Mouse (Mus musculus): Measurements from ENCODE around the gene Cnbd2. TPM values are rescaled to one million over a fixed set of nuclear protein-coding genes. Genes with fewer than 3 reads are reported as not detected.

The Cnbd2 gene
- polyA plus RNA-seq (2014; fragmentation: Nextera tagmentation; extraction: Ambion mirVana), result 2.6 and 2.9 TPM in 2 replicates

DNA sequence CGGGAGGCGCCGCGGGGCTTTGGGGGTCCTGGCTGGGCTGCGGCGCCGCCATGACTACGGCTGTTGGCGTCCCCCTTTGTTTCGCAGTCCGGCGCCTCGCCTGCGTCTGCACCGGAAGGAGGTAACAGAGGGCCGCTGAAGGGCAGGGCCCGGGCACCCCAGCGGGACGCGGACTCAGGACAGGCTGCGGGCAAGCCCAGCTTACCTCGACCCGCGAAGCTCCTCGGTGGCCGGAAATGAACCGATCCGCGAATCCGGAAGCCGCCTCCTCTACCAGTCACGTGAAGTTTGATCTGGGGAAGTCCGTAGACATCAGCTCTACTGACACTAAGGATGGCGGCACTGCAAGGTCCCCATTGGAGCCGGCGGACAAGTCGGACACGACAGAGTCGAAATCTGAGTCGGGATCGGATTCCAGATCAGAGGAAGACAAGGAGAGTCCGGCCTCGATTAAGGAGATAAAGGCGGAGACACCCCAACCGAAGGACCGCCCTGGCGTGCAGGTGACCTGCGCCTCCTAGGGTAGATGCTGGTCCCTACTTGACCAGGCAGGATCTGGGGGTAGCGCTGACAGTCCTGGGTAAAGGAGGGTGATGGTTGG, at the start of gene Cnbd2, which contains the start of gene Scand1:
Gene Cnbd2 (plus strand): TSS at position 3 of the 601 bp plus-strand sequence.
Gene Scand1 (minus strand): TSS at position 408 of the 601 bp plus-strand sequence.
- H3K27ac ChIP-seq (ENCODE audit: low read depth, low read length), result peak within 1 kb of the TSS; percentile 98
- no peaks in the 10 kb centered on the region for H3K9me3 ChIP-seq (ENCODE audit: control insufficient read depth, low read length)
- peak within 1 kb of the TSS; percentile 96 for H3K4me3 ChIP-seq (ENCODE audit: low read depth, low read length)
- H3K36me3 ChIP-seq (ENCODE audit: control insufficient read depth, insufficient read depth, low read length), result peaks cover 2% of the 10 kb centered on the region; the same call in 1 of the 2 replicates
- H3K4me1 ChIP-seq (replicated peaks; ENCODE audit: control insufficient read depth, insufficient read depth, low read length), result peaks cover 4% of the 10 kb centered on the region; the same call in 1 of the 2 replicates
- H3K9ac ChIP-seq (ENCODE audit: low read depth, low read length), result peak within 1 kb of the TSS; percentile 98
- H3K27me3 ChIP-seq (replicated peaks; ENCODE audit: control insufficient read depth, insufficient read depth, low read length), result no peaks in the 10 kb centered on the region
- peak within 1 kb of the TSS; percentile 84 for H3K4me2 ChIP-seq
- ATAC-seq (replicated peaks; ENCODE audit: low FRiP score), result peak; percentile 90
- DNase-seq (ENCODE audit: low spot score), result peak; percentile 86
- under 1% methylated on average over 49 of the region's 49 CpGs for WGBS

DNA sequence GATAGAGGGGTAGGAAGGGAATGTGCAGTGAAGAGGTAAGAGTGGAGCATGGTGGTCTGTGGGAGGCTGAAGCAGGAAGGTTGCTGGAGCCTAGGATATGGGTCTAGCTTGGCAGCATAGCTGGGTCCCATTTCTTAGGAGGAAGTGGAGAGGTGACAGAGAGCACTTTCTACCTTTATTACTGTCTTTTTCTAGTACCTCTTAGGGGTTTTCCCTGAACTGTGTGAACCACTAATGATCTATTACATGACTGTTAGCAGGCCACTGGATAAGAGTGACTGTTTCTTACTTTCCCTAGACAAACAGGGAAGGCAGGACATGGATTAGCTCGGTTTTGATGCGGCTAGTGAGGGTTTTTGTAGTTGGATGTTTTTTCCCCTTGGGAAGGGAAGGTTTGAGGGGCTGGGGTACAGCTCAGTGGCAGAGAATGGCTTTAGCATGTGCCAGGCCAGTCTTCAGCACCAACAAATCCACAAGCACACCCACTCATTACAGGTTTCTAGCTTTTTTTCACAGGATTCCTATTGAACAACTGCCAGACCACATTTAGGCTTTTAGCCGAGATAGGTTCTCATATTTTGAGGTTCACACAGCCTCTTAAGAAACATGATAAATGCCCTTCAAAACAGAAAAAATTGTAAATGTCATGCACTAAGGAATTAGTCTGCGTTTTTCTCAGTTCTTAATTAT, 48.8 kb upstream of the Cnbd2 start:
- Histone ChIP-seq H3K9me3 (ENCODE audit: control insufficient read depth, low read length) (no peaks in the 10 kb centered on the region), H3K4me3 (ENCODE audit: low read depth, low read length) (no peak overlapping the region), H3K27me3 (replicated peaks; ENCODE audit: control insufficient read depth, insufficient read depth, low read length) (no peaks in the 10 kb centered on the region), H3K27ac (ENCODE audit: low read depth, low read length) (no peak overlapping the region), H3K4me1 (replicated peaks; ENCODE audit: control insufficient read depth, insufficient read depth, low read length) (no peaks in the 10 kb centered on the region), H3K4me2 (no peak overlapping the region), H3K36me3 (ENCODE audit: control insufficient read depth, insufficient read depth, low read length) (peaks cover 4% of the 10 kb centered on the region), H3K9ac (ENCODE audit: low read depth, low read length) (no peak overlapping the region)
- WGBS, result 88% methylated on average over 4 of the region's 4 CpGs
- DNase-seq (ENCODE audit: low spot score) (no peak), ATAC-seq (replicated peaks; ENCODE audit: low FRiP score) (no peak)

DNA sequence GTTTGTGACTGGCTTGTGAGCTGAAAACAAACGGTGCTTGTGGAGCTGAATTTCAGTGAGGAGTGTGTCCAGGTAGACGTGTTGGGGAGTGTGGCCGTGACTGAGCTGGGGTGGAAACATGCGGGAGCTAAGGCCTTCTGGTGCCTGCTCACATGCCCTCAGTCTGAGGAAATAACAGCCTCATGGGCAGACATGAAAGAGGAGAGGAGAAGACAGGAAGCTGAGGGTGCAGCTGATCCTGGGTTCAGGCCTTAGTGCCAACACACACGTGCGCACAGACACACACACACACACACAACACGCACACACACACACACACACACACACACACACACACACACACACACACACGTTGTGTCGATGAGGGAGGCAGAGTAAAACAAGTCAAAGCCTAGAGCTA, 44.5 kb upstream of the Cnbd2 start:
- H3K27ac ChIP-seq (ENCODE audit: low read depth, low read length), result no peak overlapping the region
- WGBS, result 95% methylated on average over 9 of the region's 9 CpGs
- no peak overlapping the region for H3K4me3 ChIP-seq (ENCODE audit: low read depth, low read length)
- no peak for ATAC-seq (replicated peaks; ENCODE audit: low FRiP score)
- DNase-seq (ENCODE audit: low spot score), result no peak
- H3K4me1 ChIP-seq (replicated peaks; ENCODE audit: control insufficient read depth, insufficient read depth, low read length), result no peaks in the 10 kb centered on the region
- H3K4me2 ChIP-seq, result no peak overlapping the region
- no peaks in the 10 kb centered on the region for H3K27me3 ChIP-seq (replicated peaks; ENCODE audit: control insufficient read depth, insufficient read depth, low read length)
- H3K36me3 ChIP-seq (ENCODE audit: control insufficient read depth, insufficient read depth, low read length), result peaks cover 4% of the 10 kb centered on the region
- H3K9ac ChIP-seq (ENCODE audit: low read depth, low read length), result no peak overlapping the region
- H3K9me3 ChIP-seq (ENCODE audit: control insufficient read depth, low read length), result no peaks in the 10 kb centered on the region

DNA sequence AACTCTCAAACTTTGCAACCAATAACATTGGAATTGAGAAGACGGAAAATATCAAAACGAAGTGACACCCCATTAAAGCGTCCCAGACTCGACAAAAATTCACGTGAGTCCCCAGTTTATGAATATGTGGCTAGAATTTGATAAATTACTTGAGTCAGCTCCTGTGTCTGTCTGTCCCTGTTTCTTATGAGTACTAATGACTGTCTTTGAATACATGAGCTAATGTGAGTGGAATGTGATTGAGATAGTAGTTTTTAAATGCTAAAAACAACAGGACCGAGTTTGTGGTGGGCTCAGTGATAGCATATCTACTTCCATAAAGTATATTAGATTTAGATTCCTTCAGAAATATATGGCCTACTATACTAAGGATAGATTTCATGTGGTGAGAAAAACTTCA, 39.5 kb upstream of the Cnbd2 start:
- Histone ChIP-seq H3K9me3 (ENCODE audit: control insufficient read depth, low read length) (no peaks in the 10 kb centered on the region), H3K27me3 (replicated peaks; ENCODE audit: control insufficient read depth, insufficient read depth, low read length) (no peaks in the 10 kb centered on the region), H3K9ac (ENCODE audit: low read depth, low read length) (no peak overlapping the region), H3K4me3 (ENCODE audit: low read depth, low read length) (no peak overlapping the region), H3K27ac (ENCODE audit: low read depth, low read length) (no peak overlapping the region), H3K4me1 (replicated peaks; ENCODE audit: control insufficient read depth, insufficient read depth, low read length) (no peaks in the 10 kb centered on the region), H3K4me2 (no peak overlapping the region), H3K36me3 (ENCODE audit: control insufficient read depth, insufficient read depth, low read length) (peaks cover 7% of the 10 kb centered on the region; the same call in 1 of the 2 replicates)
- WGBS, result 90% methylated on average over 6 of the region's 6 CpGs
- DNase-seq (ENCODE audit: low spot score) (no peak), ATAC-seq (replicated peaks; ENCODE audit: low FRiP score) (no peak)

DNA sequence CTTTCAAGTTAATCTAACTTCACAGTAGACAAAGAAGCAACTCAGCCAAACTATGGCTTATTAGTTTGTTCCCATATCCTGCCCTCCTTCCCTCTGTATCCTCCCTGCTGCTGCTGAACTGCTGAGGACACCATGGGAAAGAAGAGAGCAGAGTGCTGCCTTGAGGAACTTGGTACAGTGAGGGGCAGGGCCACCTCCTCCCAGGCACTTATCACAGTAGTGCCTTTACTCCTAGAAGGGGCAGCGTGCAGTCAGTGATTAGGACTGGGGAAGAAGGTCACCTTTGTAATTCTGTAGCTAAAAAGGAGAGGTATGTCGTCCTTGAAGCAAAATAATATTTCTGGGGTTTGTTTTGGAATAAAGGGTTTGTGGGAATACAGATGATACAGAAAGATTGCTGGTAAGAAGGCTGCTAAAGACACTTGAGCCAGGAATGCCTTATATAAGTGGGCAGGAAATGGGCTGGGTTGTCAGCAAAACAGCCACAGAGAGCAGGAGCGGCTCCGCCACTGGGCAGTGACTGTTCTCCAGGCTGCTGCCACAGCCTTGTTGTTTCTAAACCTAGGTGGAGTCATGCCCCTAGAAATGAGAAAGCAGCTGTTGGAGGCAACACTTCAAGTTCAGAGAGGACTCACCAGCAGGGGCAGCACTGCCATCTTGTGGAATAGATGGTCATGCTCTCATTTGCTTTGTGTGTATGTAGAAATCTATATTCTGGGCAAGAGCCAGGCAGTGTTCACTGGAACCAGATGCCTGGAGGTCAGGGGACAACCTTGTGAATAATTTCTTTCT, 33.7 kb upstream of the Cnbd2 start:
- peak; percentile 54 for ATAC-seq (replicated peaks; ENCODE audit: low FRiP score)
- Histone ChIP-seq H3K27ac (ENCODE audit: low read depth, low read length) (no peak overlapping the region; the same call in 1 of the 2 replicates), H3K36me3 (ENCODE audit: control insufficient read depth, insufficient read depth, low read length) (peaks cover 12% of the 10 kb centered on the region), H3K27me3 (replicated peaks; ENCODE audit: control insufficient read depth, insufficient read depth, low read length) (no peaks in the 10 kb centered on the region), H3K4me2 (0 out of 2 replicates have a peak overlapping the region, but pooled peaks have one; percentile 10), H3K4me1 (replicated peaks; ENCODE audit: control insufficient read depth, insufficient read depth, low read length) (peaks cover 8% of the 10 kb centered on the region), H3K9ac (ENCODE audit: low read depth, low read length) (no peak overlapping the region; the same call in 1 of the 2 replicates), H3K4me3 (ENCODE audit: low read depth, low read length) (no peak overlapping the region), H3K9me3 (ENCODE audit: control insufficient read depth, low read length) (no peaks in the 10 kb centered on the region)
- DNase-seq (ENCODE audit: low spot score), result peak; percentile 55
- 53% methylated on average over 4 of the region's 4 CpGs for WGBS

DNA sequence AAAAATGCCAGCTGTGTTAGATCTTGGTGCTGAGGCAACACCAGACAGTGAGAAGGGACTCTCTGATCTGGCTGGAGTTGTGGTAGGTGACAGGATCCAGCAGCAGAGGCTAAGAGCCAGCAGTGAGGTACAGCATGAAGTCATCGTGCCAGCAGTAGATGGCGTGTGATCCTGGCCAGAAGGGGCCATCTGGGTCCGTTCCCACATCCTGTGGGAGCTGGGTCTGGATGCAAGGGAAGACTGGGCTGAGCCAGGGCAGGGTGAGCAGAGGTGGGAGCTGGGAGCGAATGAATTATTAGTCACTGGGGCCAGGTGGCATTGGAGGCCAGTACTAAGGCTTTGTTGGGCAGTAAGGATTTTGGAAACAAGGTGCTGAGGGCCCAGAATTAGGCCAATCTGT, 30.9 kb upstream of the Cnbd2 start:
- Histone ChIP-seq H3K4me1 (replicated peaks; ENCODE audit: control insufficient read depth, insufficient read depth, low read length) (peaks cover 8% of the 10 kb centered on the region), H3K27ac (ENCODE audit: low read depth, low read length) (no peak overlapping the region), H3K4me2 (no peak overlapping the region), H3K27me3 (replicated peaks; ENCODE audit: control insufficient read depth, insufficient read depth, low read length) (no peaks in the 10 kb centered on the region), H3K9me3 (ENCODE audit: control insufficient read depth, low read length) (no peaks in the 10 kb centered on the region), H3K9ac (ENCODE audit: low read depth, low read length) (no peak overlapping the region), H3K4me3 (ENCODE audit: low read depth, low read length) (no peak overlapping the region), H3K36me3 (ENCODE audit: control insufficient read depth, insufficient read depth, low read length) (peaks cover 6% of the 10 kb centered on the region; the same call in 1 of the 2 replicates)
- WGBS, result 78% methylated on average over 4 of the region's 4 CpGs
- ATAC-seq (replicated peaks; ENCODE audit: low FRiP score) (no peak), DNase-seq (ENCODE audit: low spot score) (no peak)

DNA sequence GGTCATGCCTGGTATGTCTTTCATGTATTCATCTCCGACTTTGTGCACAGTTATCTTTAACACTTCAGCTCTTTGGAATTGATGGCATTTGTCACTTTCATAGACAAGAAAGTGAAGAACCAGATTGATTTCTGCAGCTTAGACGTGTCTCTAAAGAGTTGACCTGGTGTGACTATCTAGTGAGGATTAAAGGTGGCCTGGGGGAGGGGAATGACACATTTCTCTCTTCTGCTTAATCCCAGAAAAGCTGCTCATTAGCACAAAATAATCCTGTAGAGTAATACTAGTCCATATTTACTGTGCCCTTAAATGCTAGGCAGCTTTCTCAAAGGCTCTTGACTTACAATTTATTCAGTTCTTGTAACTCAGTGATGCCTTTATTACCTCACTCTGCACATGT, 26.9 kb upstream of the Cnbd2 start:
- ATAC-seq (replicated peaks; ENCODE audit: low FRiP score), result no peak
- peaks cover 13% of the 10 kb centered on the region for H3K36me3 ChIP-seq (ENCODE audit: control insufficient read depth, insufficient read depth, low read length)

DNA sequence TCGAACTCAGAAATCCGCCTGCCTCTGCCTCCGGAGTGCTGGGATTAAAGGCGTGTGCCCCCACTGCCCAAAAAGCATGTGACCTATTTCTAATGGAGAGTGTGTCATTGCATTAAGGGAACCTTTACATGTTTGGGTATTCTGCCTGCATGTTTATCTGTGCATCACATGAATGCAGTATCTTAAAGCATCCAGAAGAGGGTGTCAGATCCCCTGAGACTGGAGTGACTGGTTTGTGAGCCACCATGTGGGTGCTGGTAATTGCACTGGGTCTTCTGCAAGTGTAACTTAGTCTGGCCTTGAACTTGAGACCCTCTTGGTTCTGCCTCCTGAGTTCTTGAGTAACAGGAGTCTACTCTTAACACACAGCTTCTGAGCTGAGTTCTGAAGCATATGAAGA, 25.4 kb upstream of the Cnbd2 start:
- DNase-seq (ENCODE audit: low spot score), result no peak
- H3K27ac ChIP-seq (ENCODE audit: low read depth, low read length), result no peak overlapping the region
- no peak overlapping the region for H3K4me3 ChIP-seq (ENCODE audit: low read depth, low read length)
- H3K4me1 ChIP-seq (replicated peaks; ENCODE audit: control insufficient read depth, insufficient read depth, low read length), result no peaks in the 10 kb centered on the region
- no peak overlapping the region for H3K9ac ChIP-seq (ENCODE audit: low read depth, low read length)
- 86% methylated on average over 4 of the region's 4 CpGs for WGBS
- ATAC-seq (replicated peaks; ENCODE audit: low FRiP score), result no peak
- H3K9me3 ChIP-seq (ENCODE audit: control insufficient read depth, low read length), result no peaks in the 10 kb centered on the region
- H3K27me3 ChIP-seq (replicated peaks; ENCODE audit: control insufficient read depth, insufficient read depth, low read length), result no peaks in the 10 kb centered on the region
- H3K36me3 ChIP-seq (ENCODE audit: control insufficient read depth, insufficient read depth, low read length), result peaks cover 11% of the 10 kb centered on the region
- no peak overlapping the region for H3K4me2 ChIP-seq

More for the DNA sequence above, 26.9 kb upstream of the Cnbd2 start:
- Histone ChIP-seq H3K4me3 (ENCODE audit: low read depth, low read length) (no peak overlapping the region), H3K27me3 (replicated peaks; ENCODE audit: control insufficient read depth, insufficient read depth, low read length) (no peaks in the 10 kb centered on the region), H3K4me2 (no peak overlapping the region), H3K4me1 (replicated peaks; ENCODE audit: control insufficient read depth, insufficient read depth, low read length) (no peaks in the 10 kb centered on the region), H3K27ac (ENCODE audit: low read depth, low read length) (no peak overlapping the region), H3K9ac (ENCODE audit: low read depth, low read length) (no peak overlapping the region), H3K9me3 (ENCODE audit: control insufficient read depth, low read length) (no peaks in the 10 kb centered on the region)
- DNase-seq (ENCODE audit: low spot score), result no peak
- 74% methylated on average over 2 of the region's 2 CpGs for WGBS
